Mouse (Mus musculus): ENCODE data around the gene Rapgef3.
A peak's percentile ranks its signal among the peaks of the same experiment; 100 is the strongest.

GRCm38 (mm10) chr15:97767280-97768186 is at the start of gene Rapgef3:
- TF ChIP-seq POLR2A (IDR thresholded peaks at IDR 0.05; ENCODE audit: extremely low read depth, insufficient read depth, low read length) (peak; percentile 52; the same call in 1 of the 2 replicates), CTCF (IDR thresholded peaks at IDR 0.05; ENCODE audit: extremely low read depth, insufficient read depth, low read length) (peak; percentile 30)
